8 mouse cellular contexts compared by ENCODE assay signal in the genomic region with DNA sequence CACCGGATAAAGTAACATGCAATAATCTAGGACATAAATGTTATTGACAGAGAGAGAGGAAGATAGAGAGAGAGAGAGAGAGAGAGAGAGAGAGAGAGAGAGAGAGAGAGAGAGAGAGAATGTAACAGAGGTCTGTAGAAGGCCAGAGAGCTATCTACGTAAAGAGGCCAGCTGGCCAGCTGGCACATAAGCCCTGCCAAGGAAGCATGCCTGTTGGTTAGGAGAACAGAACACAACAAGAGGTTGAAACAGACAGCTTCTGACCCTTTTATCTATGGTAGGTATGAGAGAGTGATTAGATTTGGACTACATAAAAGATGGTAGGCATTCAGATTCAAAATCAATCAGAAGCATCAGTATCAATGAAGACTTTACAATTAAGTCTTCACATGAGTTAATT.
"Had no signal": no experiment of that assay in that cellular context is flagged by ENCODE, and none has a peak within 500 bp of the region (broad histone marks: within the 10 kb centered on the region; RNA-seq: fewer than 3 reads in every experiment).

No protein-coding gene starts in this region.

- H3K4me1 ChIP-seq: limb, embryonic 12.5 days; liver, embryonic 13.5 days; lung, embryonic 15.5 days; midbrain, embryonic 13.5 days had no signal

- H3K9ac ChIP-seq: limb, embryonic 12.5 days; liver, embryonic 13.5 days; liver, postnatal 0 days; lung, embryonic 15.5 days; midbrain, embryonic 13.5 days had no signal

- H3K9me3 ChIP-seq: limb, embryonic 12.5 days; liver, embryonic 13.5 days; lung, embryonic 15.5 days; midbrain, embryonic 13.5 days had no signal

- H3K27me3 ChIP-seq: limb, embryonic 12.5 days; liver, embryonic 13.5 days; lung, embryonic 15.5 days; midbrain, embryonic 13.5 days had no signal

- ATAC-seq: liver, postnatal 0 days; midbrain, embryonic 13.5 days had no signal

- DNase-seq: kidney, postnatal 14 days; liver; liver, embryonic 13.5 days; liver, postnatal 0 days had no signal

- H3K4me3 ChIP-seq: limb, embryonic 12.5 days; liver, embryonic 13.5 days; lung, embryonic 15.5 days; midbrain, embryonic 13.5 days had no signal

- H3K4me2 ChIP-seq: limb, embryonic 12.5 days; liver, embryonic 13.5 days; lung, embryonic 15.5 days; midbrain, embryonic 13.5 days had no signal

- H3K36me3 ChIP-seq: limb, embryonic 12.5 days; liver, embryonic 13.5 days; lung, embryonic 15.5 days; midbrain, embryonic 13.5 days had no signal

- H3K27ac ChIP-seq: limb, embryonic 12.5 days; liver, embryonic 13.5 days; lung, embryonic 15.5 days; midbrain, embryonic 13.5 days; stomach, postnatal 0 days had no signal
